In genomic region chr6:145124621-145125020, GRCm38 (mm10) we compare ENCODE assay signal across 26 mouse cellular contexts. TPM values are rescaled to one million over a fixed set of nuclear protein-coding genes. Genes with fewer than 3 reads are reported as not detected.
DNase-seq lines count a peak whose midpoint lies in the region; ATAC-seq and TF ChIP-seq lines count a peak whose summit lies in the region.
"Had no signal": no experiment of that assay in that cellular context is flagged by ENCODE, and none has a peak within 500 bp of the region (broad histone marks: within the 10 kb centered on the region; RNA-seq: fewer than 3 reads in every experiment).

No protein-coding gene starts in this region.

- H3K4me2 ChIP-seq in heart, embryonic 14.5 days (ENCODE audit: low read length), result no peak overlapping the region; the same call in 1 of the 2 replicates
- no peak overlapping the region for H3K4me2 ChIP-seq in heart, embryonic 12.5 days
- H3K4me2 ChIP-seq in CH12.LX (ENCODE audit: insufficient read depth, low read depth, poor library complexity, severe bottlenecking), result peak overlapping the region; percentile 18; the same call in 1 of the 2 replicates
- H3K4me2 ChIP-seq in liver, postnatal 0 days (ENCODE audit: low read depth, low read length), result peak overlapping the region; percentile 23; the same call in 1 of the 2 replicates
- H3K4me2 ChIP-seq in lung, postnatal 0 days (replicated peaks; ENCODE audit: low read depth, low read length), result no peak overlapping the region
- H3K4me2 ChIP-seq: embryonic facial prominence, embryonic 15.5 days; hindbrain, embryonic 12.5 days; limb, embryonic 15.5 days; stomach, embryonic 15.5 days had no signal

- dilution Hi-C loops in CH12.LX (cut with MboI; ENCODE audit: extremely low pct_ligation_motif_present, extremely low pct_unique_long_range_greater_than_20kb, low sequenced_read_pairs), result no loop called here

- in situ Hi-C loops in CH12.LX (cut with MboI; ENCODE audit: low pct_ligation_motif_present, low pct_unique_long_range_greater_than_20kb, low sequenced_read_pairs), result no loop called here

- H3K36me3 ChIP-seq in heart, embryonic 14.5 days (ENCODE audit: control insufficient read depth, insufficient read depth, low read length), result no peaks in the 10 kb centered on the region
- H3K36me3 ChIP-seq in heart, embryonic 12.5 days, result no peaks in the 10 kb centered on the region
- peaks cover 7 to 45% of the 10 kb centered on the region in 2 experiments for H3K36me3 ChIP-seq in CH12.LX (replicated peaks in 1 of 2; ENCODE audit: control insufficient read depth in 1 of 2, insufficient read depth in 1 of 2, low read length in 1 of 2)
- peaks cover 8% of the 10 kb centered on the region for H3K36me3 ChIP-seq in liver, postnatal 0 days (replicated peaks; ENCODE audit: insufficient read depth, low read length)
- H3K36me3 ChIP-seq in lung, postnatal 0 days (ENCODE audit: insufficient read depth, low read length), result no peaks in the 10 kb centered on the region
- H3K36me3 ChIP-seq: embryonic facial prominence, embryonic 15.5 days; forebrain, embryonic 10.5 days; hindbrain, embryonic 12.5 days; limb, embryonic 15.5 days; midbrain, embryonic 10.5 days; stomach, embryonic 15.5 days had no signal

- peaks cover 53% of the 10 kb centered on the region for H3K79me2 ChIP-seq in CH12.LX (replicated peaks; ENCODE audit: control insufficient read depth, extremely low read depth, insufficient read depth, poor library complexity, severe bottlenecking)

- 65% methylated on average over 1 of the region's 1 CpGs for WGBS in heart, embryonic 14.5 days
- WGBS in heart, embryonic 12.5 days, result 58% methylated on average over 1 of the region's 1 CpGs
- WGBS in liver, postnatal 0 days (ENCODE audit: insufficient replicate concordance), result 50% methylated on average over 1 of the region's 1 CpGs
- WGBS in lung, postnatal 0 days, result 64% methylated on average over 1 of the region's 1 CpGs

- H3K27me3 ChIP-seq in heart, embryonic 14.5 days (ENCODE audit: control insufficient read depth, insufficient read depth, low read length), result no peaks in the 10 kb centered on the region
- H3K27me3 ChIP-seq in heart, embryonic 12.5 days (replicated peaks), result no peaks in the 10 kb centered on the region
- H3K27me3 ChIP-seq in CH12.LX (replicated peaks), result no peaks in the 10 kb centered on the region
- H3K27me3 ChIP-seq in liver, postnatal 0 days (ENCODE audit: insufficient read depth, low read length), result no peaks in the 10 kb centered on the region
- no peaks in the 10 kb centered on the region for H3K27me3 ChIP-seq in lung, postnatal 0 days (replicated peaks; ENCODE audit: insufficient read depth, low read length)
- H3K27me3 ChIP-seq: embryonic facial prominence, embryonic 15.5 days; hindbrain, embryonic 12.5 days; limb, embryonic 15.5 days; Patski; stomach, embryonic 15.5 days had no signal

- peak overlapping the region; percentile 5 to 92; a peak in 2 of 4 replicates for H3K27ac ChIP-seq in heart, embryonic 14.5 days (replicated peaks in 1 of 2; ENCODE audit: control insufficient read depth in 1 of 2, insufficient read depth in 1 of 2, low read depth in 2 of 2, low read length in 2 of 2)
- no peak overlapping the region; the same call in 1 of the 2 replicates for H3K27ac ChIP-seq in heart, embryonic 12.5 days (ENCODE audit: poor library complexity, severe bottlenecking)
- H3K27ac ChIP-seq in CH12.LX (ENCODE audit: insufficient read depth, low read depth), result no peak overlapping the region
- no peak overlapping the region for H3K27ac ChIP-seq in liver, postnatal 0 days (ENCODE audit: low read depth)
- no peak overlapping the region for H3K27ac ChIP-seq in lung, postnatal 0 days (ENCODE audit: low read length)
- H3K27ac ChIP-seq: embryonic facial prominence, embryonic 15.5 days; forebrain, embryonic 10.5 days; hindbrain, embryonic 12.5 days; limb, embryonic 15.5 days; midbrain, embryonic 10.5 days; stomach, embryonic 15.5 days had no signal

- H3K4me3 ChIP-seq in heart, embryonic 14.5 days (ENCODE audit: control insufficient read depth in 1 of 2, insufficient read depth in 1 of 2, low read depth in 1 of 2, low read length in 2 of 2), result no peak overlapping the region
- no peak overlapping the region for H3K4me3 ChIP-seq in heart, embryonic 12.5 days
- no peak overlapping the region for H3K4me3 ChIP-seq in CH12.LX (replicated peaks in 1 of 3; ENCODE audit: low read depth in 2 of 3, low read length in 2 of 3, poor library complexity in 1 of 3)
- H3K4me3 ChIP-seq in liver, postnatal 0 days (ENCODE audit: low read depth, low read length), result no peak overlapping the region
- H3K4me3 ChIP-seq in lung, postnatal 0 days (ENCODE audit: low read depth, low read length), result no peak overlapping the region
- H3K4me3 ChIP-seq: embryonic facial prominence, embryonic 15.5 days; forebrain, embryonic 10.5 days; hindbrain, embryonic 12.5 days; limb, embryonic 15.5 days; midbrain, embryonic 10.5 days; stomach, embryonic 15.5 days had no signal

- H3K9ac ChIP-seq in heart, embryonic 14.5 days (ENCODE audit: low read length), result no peak overlapping the region
- H3K9ac ChIP-seq in heart, embryonic 12.5 days, result no peak overlapping the region
- no peak overlapping the region for H3K9ac ChIP-seq in CH12.LX (ENCODE audit: insufficient read depth, low read depth)
- H3K9ac ChIP-seq in liver, postnatal 0 days (replicated peaks), result no peak overlapping the region
- H3K9ac ChIP-seq in lung, postnatal 0 days (replicated peaks; ENCODE audit: low read depth), result no peak overlapping the region
- H3K9ac ChIP-seq: embryonic facial prominence, embryonic 15.5 days; forebrain, postnatal 0 days; hindbrain, embryonic 12.5 days; limb, embryonic 15.5 days; stomach, embryonic 15.5 days had no signal

- peaks cover 27 to 59% of the 10 kb centered on the region in 2 experiments for H3K4me1 ChIP-seq in heart, embryonic 14.5 days (ENCODE audit: control insufficient read depth in 2 of 2, insufficient read depth in 2 of 2, low read length in 2 of 2)
- H3K4me1 ChIP-seq in heart, embryonic 12.5 days (replicated peaks), result peaks cover 42% of the 10 kb centered on the region
- peaks cover 14 to 51% of the 10 kb centered on the region in 2 experiments for H3K4me1 ChIP-seq in CH12.LX (ENCODE audit: control insufficient read depth in 1 of 2, insufficient read depth in 2 of 2)
- H3K4me1 ChIP-seq in liver, postnatal 0 days (ENCODE audit: insufficient read depth), result peaks cover 23% of the 10 kb centered on the region
- no peaks in the 10 kb centered on the region for H3K4me1 ChIP-seq in lung, postnatal 0 days (ENCODE audit: insufficient read depth, low read depth, low read length)

- no peak for TF ChIP-seq CTCF in CH12.LX (conservative IDR thresholded peaks at IDR 0.05 in 1 of 2, IDR thresholded peaks at IDR 0.05 in 1 of 2; ENCODE audit: low read depth in 2 of 2, low read length in 2 of 2)
- no peak for TF ChIP-seq CTCF in liver, postnatal 0 days (IDR thresholded peaks at IDR 0.05; ENCODE audit: low read depth)
- TF ChIP-seq CTCF in lung, postnatal 0 days (IDR thresholded peaks at IDR 0.05), result no peak

- no peak for TF ChIP-seq RAD21 in CH12.LX (IDR thresholded peaks at IDR 0.05; ENCODE audit: low read depth, low read length)

- H3K9me3 ChIP-seq in heart, embryonic 14.5 days (ENCODE audit: control insufficient read depth, low read length), result no peaks in the 10 kb centered on the region
- 0 out of 2 replicates have a peak, but pooled peaks cover 3% of the 10 kb centered on the region for H3K9me3 ChIP-seq in heart, embryonic 12.5 days (replicated peaks)
- H3K9me3 ChIP-seq in CH12.LX (replicated peaks; ENCODE audit: low read length), result peaks cover 12% of the 10 kb centered on the region
- H3K9me3 ChIP-seq in liver, postnatal 0 days (ENCODE audit: low read length), result no peaks in the 10 kb centered on the region
- no peaks in the 10 kb centered on the region for H3K9me3 ChIP-seq in lung, postnatal 0 days (ENCODE audit: low read length)
- H3K9me3 ChIP-seq: embryonic facial prominence, embryonic 15.5 days; hindbrain, embryonic 12.5 days; limb, embryonic 15.5 days; midbrain, embryonic 10.5 days; stomach, embryonic 15.5 days had no signal

- TF ChIP-seq EP300 in CH12.LX (IDR thresholded peaks at IDR 0.05; ENCODE audit: low read length), result no peak
- TF ChIP-seq EP300 in liver, postnatal 0 days (IDR thresholded peaks at IDR 0.05; ENCODE audit: low read depth), result peak; percentile 64; the same call in 1 of the 2 replicates
- TF ChIP-seq EP300 in lung, postnatal 0 days (IDR thresholded peaks at IDR 0.05), result no peak

- no peak for ATAC-seq in heart, embryonic 14.5 days (ENCODE audit: insufficient number of reproducible peaks, insufficient read depth, low FRiP score, low read depth)
- no peak for ATAC-seq in heart, embryonic 12.5 days (ENCODE audit: insufficient number of reproducible peaks, low FRiP score)
- ATAC-seq in liver, postnatal 0 days, result peak; percentile 32
- no peak for ATAC-seq in erythroid progenitor cell, adult 5-6 weeks (replicated peaks; ENCODE audit: low FRiP score, poor library complexity, severe bottlenecking)
- no peak for ATAC-seq in lung, postnatal 0 days
- ATAC-seq: forebrain, postnatal 0 days; inflammation-experienced regulatory T-cells, adult 6 months; Patski had no signal

- no peak for DNase-seq in CH12.LX (ENCODE audit: extremely low read depth)
- DNase-seq in c-Kit-positive CD71-positive TER-119-positive erythroid progenitor cells, embryonic 14.5 days (ENCODE audit: low spot score), result peak; percentile 66
- no peak for DNase-seq in liver, postnatal 0 days
- DNase-seq in lung, postnatal 0 days (ENCODE audit: low spot score), result no peak
- DNase-seq: adrenal gland, adult 8-10 months; cerebellum, adult 11 months; cerebellum, postnatal 10 days; forebrain, postnatal 0 days; heart, adult 18-20 months; kidney, adult 9 months; kidney, postnatal 25 days; lung, postnatal 10 days; thymus, adult 18-20 months; thymus, postnatal 4 days had no signal

- no peak for TF ChIP-seq POLR2A in CH12.LX (IDR thresholded peaks at IDR 0.05; ENCODE audit: low read depth, low read length)

RNA-seq across cellular contexts. Expression of gene Lrmp, which starts 9.2 kb away (rescaled TPM):
- polyA plus RNA-seq in heart, embryonic 14.5 days (2014; fragmentation: Nextera tagmentation; extraction: Ambion mirVana), result 1.4 and 1.8 TPM in 2 replicates
- polyA plus RNA-seq in heart, embryonic 12.5 days (2016; fragmentation: Nextera tagmentation; extraction: Ambion mirVana), result 2.3 and 2.7 TPM in 2 replicates
- total RNA-seq in CH12.LX (2012; rRNA removed), result 92.3 and 102 TPM in 2 replicates
- 155 and 171 TPM in 2 replicates for total RNA-seq in CH12.LX (2014; rRNA removed)
- 163 and 180 TPM in 2 replicates for polyA plus RNA-seq in CH12.LX (2012; ENCODE audit: insufficient read length, low read depth)
- polyA plus RNA-seq in liver, postnatal 0 days (2015; fragmentation: Nextera tagmentation; extraction: Ambion mirVana), result 26.8 and 28.0 TPM in 2 replicates
- 15.5 and 37.5 TPM in 2 replicates for total RNA-seq in erythroid progenitor cell, adult 5-6 weeks (2015; ENCODE audit: low replicate concordance)
- 25.4 and 29.3 TPM in 2 replicates for total RNA-seq in erythroid progenitor cell, adult 5-6 weeks (2017; ENCODE audit: low replicate concordance)
- polyA plus RNA-seq in lung, postnatal 0 days (2015; fragmentation: Nextera tagmentation; extraction: Ambion mirVana), result 2.8 and 3.9 TPM in 2 replicates
- polyA plus RNA-seq: C2C12 had no signal

RNA-seq across cellular contexts. Expression of gene Bcat1, which starts 48.6 kb away (rescaled TPM):
- 4.6 and 6.2 TPM in 2 replicates for polyA plus RNA-seq in heart, embryonic 14.5 days (2014; fragmentation: Nextera tagmentation; extraction: Ambion mirVana)
- polyA plus RNA-seq in heart, embryonic 12.5 days (2016; fragmentation: Nextera tagmentation; extraction: Ambion mirVana), result 11.1 and 11.2 TPM in 2 replicates
- total RNA-seq in CH12.LX (2012; rRNA removed), result 129 and 141 TPM in 2 replicates
- 176 and 199 TPM in 2 replicates for total RNA-seq in CH12.LX (2014; rRNA removed)
- polyA plus RNA-seq in CH12.LX (2012; ENCODE audit: insufficient read length, low read depth), result 157 and 176 TPM in 2 replicates
- polyA plus RNA-seq in liver, postnatal 0 days (2015; fragmentation: Nextera tagmentation; extraction: Ambion mirVana), result 0.46 and 0.81 TPM in 2 replicates
- not detected in 2 replicates for total RNA-seq in erythroid progenitor cell, adult 5-6 weeks (2015; ENCODE audit: low replicate concordance)
- 1.9 TPM in 1 of 2 replicates, not detected in the other for total RNA-seq in erythroid progenitor cell, adult 5-6 weeks (2017; ENCODE audit: low replicate concordance)
- 0.25 and 0.44 TPM in 2 replicates for polyA plus RNA-seq in lung, postnatal 0 days (2015; fragmentation: Nextera tagmentation; extraction: Ambion mirVana)

Comparison
In these comparisons a context has a peak if more than half of its experiments do, and no peak if none do; other contexts are left out.
1. H3K27ac ChIP-seq: peak in heart, embryonic 14.5 days (2 of 2); none in heart, embryonic 12.5 days (single experiment), CH12.LX (single experiment), liver, postnatal 0 days (single experiment) and lung, postnatal 0 days (single experiment).
2. H3K4me2 ChIP-seq: peak in CH12.LX (single experiment) and liver, postnatal 0 days (single experiment); none in heart, embryonic 14.5 days (single experiment), heart, embryonic 12.5 days (single experiment) and lung, postnatal 0 days (single experiment).
3. RNA of gene Bcat1, which starts 48.6 kb away (polyA plus RNA-seq): 157 to 176 TPM in CH12.LX; 11.1 to 11.2 TPM in heart, embryonic 12.5 days, 4.6 to 6.2 TPM in heart, embryonic 14.5 days, 0.46 to 0.81 TPM in liver, postnatal 0 days and 0.25 to 0.44 TPM in lung, postnatal 0 days; every median in the first group is over 10 times any median in the second.